Mouse (Mus musculus) MEL (cell line): ENCODE measurements around the gene Ndufa7.
"Not testable (repeated sequence)": the region's sequence is repeated elsewhere in the genome, so short reads cannot be mapped to it uniquely, and the experiment has no call there.

Experiments
- CHD2 ChIP-seq: IDR thresholded peaks from 2 replicates; pipeline ENCODE4 v1.6.1; 2011; ENCODE audit warnings: low read length, improper control_type of control experiment
- CTCF ChIP-seq, 3 experiments: IDR thresholded peaks in 2 of 3; conservative IDR thresholded peaks in 1 of 3; 2 replicates each; pipeline ENCODE4 v1.5.1; 2011 to 2012; ENCODE audit warnings: low read length in 3 of 3, low read depth in 2 of 3, mild to moderate bottlenecking in 2 of 3, improper control_type of control experiment in 1 of 3, inconsistent platforms in 1 of 3, mixed read lengths in 1 of 3, moderate library complexity in 1 of 3; ENCODE audit not compliant: control insufficient read depth in 1 of 3, insufficient read depth in 1 of 3, poor library complexity in 1 of 3, severe bottlenecking in 1 of 3
- ELF1 ChIP-seq: IDR thresholded peaks from 2 replicates; pipeline ENCODE4 v1.6.1; 2014; ENCODE audit warnings: low read depth, mild to moderate bottlenecking, inconsistent platforms, low read length, improper control_type of control experiment, moderate library complexity
- ETS1 ChIP-seq: IDR thresholded peaks from 2 replicates; pipeline ENCODE4 v1.6.1; 2012; ENCODE audit warnings: low read depth, mild to moderate bottlenecking, inconsistent platforms, low read length, improper control_type of control experiment, moderate library complexity
- MXI1 ChIP-seq: IDR thresholded peaks from 2 replicates; pipeline ENCODE4 v1.6.1; 2011; ENCODE audit warnings: mild to moderate bottlenecking, low read depth, low read length, improper control_type of control experiment
- POLR2A ChIP-seq, 2 experiments: IDR thresholded peaks; 2 replicates each; pipeline ENCODE4 v1.6.1; 2011 to 2012; ENCODE audit warnings: low read length in 2 of 2, mild to moderate bottlenecking in 2 of 2, control low read depth in 1 of 2, improper control_type of control experiment in 1 of 2, low read depth in 1 of 2, moderate library complexity in 1 of 2; ENCODE audit not compliant: control insufficient read depth in 1 of 2, insufficient read depth in 1 of 2, poor library complexity in 1 of 2
- POLR2AphosphoS2 ChIP-seq: IDR thresholded peaks from 2 replicates; pipeline ENCODE4 v1.6.1; 2011; ENCODE audit warnings: low read length, improper control_type of control experiment
- TAL1 ChIP-seq: IDR thresholded peaks from 2 replicates; pipeline ENCODE4 v1.6.1; 2012; ENCODE audit warnings: mild to moderate bottlenecking, inconsistent platforms, low read length, moderate library complexity, mixed read lengths
- USF2 ChIP-seq, 2 experiments: IDR thresholded peaks; 2 replicates each; pipeline ENCODE4 v1.6.1; 2011 to 2012; ENCODE audit warnings: improper control_type of control experiment in 2 of 2, low read length in 2 of 2, borderline replicate concordance in 1 of 2, inconsistent platforms in 1 of 2, low read depth in 1 of 2, mild to moderate bottlenecking in 1 of 2; ENCODE audit not compliant: insufficient read depth in 1 of 2
- ZC3H11A ChIP-seq: IDR thresholded peaks from 2 replicates; pipeline ENCODE4 v1.6.1; 2012; ENCODE audit warnings: low read depth, mild to moderate bottlenecking, inconsistent platforms, low read length, improper control_type of control experiment

- not testable (repeated sequence) for TF ChIP-seq ZC3H11A; CTCF (IDR thresholded peaks at IDR 0.05 in 2 of 3, conservative IDR thresholded peaks at IDR 0.05 in 1 of 3; ENCODE audit: control insufficient read depth in 1 of 3, insufficient read depth in 1 of 3, low read depth in 2 of 3, low read length in 3 of 3, poor library complexity in 1 of 3, severe bottlenecking in 1 of 3); TAL1; POLR2A (IDR thresholded peaks at IDR 0.05; ENCODE audit: control insufficient read depth in 1 of 2, insufficient read depth in 1 of 2, low read depth in 1 of 2, low read length in 2 of 2, poor library complexity in 1 of 2); USF2 (IDR thresholded peaks at IDR 0.05; ENCODE audit: borderline replicate concordance in 1 of 2, insufficient read depth in 1 of 2, low read depth in 1 of 2, low read length in 2 of 2); MXI1; ETS1; CHD2; POLR2AphosphoS2; ELF1
Observed at GRCm38 (mm10) chr17:33884320-33884719, 59.9 kb downstream of the Ndufa7 start.
